Mouse (Mus musculus): ENCODE data around the gene Pole3.

Pole3 gene

GRCm38 (mm10) chr4:62524651-62525488, at the start of gene Pole3, which contains the start of gene 4933430I17Rik:
Gene Pole3, minus strand, starts transcription at chr4:62525068.
Gene 4933430I17Rik, plus strand, starts transcription at chr4:62525369.
- peak; percentile 99 for DNase-seq (ENCODE audit: low spot score)

GRCm38 (mm10) chr4:62570029-62570428, 45.2 kb upstream of the Pole3 start:
- DNase-seq (ENCODE audit: low spot score) = no peak

DNA sequence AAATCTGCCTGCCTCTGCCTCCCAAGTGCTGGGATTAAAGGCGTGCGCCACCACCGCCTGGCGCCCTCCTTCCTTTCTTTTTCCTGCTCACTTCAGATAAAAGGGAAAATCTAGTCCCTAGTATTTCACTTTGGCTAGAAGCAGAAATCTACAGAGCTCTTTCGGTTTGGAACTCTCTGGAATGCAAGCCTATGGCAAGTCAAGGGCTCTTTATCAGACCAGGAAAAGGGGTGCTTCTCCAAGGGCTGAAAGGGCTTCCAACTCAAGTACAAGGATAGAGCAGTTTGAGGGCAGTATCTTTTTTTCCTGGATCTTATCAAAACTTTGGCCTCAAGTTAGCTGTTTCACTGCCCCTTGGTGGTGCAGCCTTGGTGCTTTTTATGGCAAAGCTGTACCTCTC, 44.7 kb upstream of the Pole3 start:
- no peak for DNase-seq (ENCODE audit: low spot score)

GRCm38 (mm10) chr4:62568359-62568758, 43.5 kb upstream of the Pole3 start:
- DNase-seq (ENCODE audit: low spot score) = no peak

DNA sequence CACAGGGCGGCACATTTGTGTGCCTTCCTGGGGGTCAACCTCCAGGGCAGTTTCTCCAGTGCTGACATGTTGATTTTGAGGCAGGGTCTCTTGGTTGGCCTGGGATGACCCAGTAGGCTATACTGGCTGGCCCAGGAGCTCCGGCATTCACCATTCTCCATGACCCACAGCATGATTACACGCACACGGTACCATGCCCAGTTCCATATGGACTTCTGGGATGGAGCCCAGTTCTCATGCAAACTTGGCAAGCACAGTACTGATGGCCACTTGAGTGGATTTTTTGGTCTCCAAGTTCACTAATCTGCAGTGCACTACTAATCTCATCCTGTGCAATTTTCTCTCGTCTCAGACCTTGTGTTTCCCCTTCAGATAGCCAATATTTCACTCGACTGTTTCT, 42.8 kb upstream of the Pole3 start:
- no peak for DNase-seq (ENCODE audit: low spot score)

- DNase-seq (ENCODE audit: low spot score) = no peak
These were observed 41.7 kb upstream of the Pole3 start for GRCm38 (mm10) chr4:62566530-62566929.

GRCm38 (mm10) chr4:62562006-62562405, 37.1 kb upstream of the Pole3 start:
- no peak for DNase-seq (ENCODE audit: low spot score)

DNA sequence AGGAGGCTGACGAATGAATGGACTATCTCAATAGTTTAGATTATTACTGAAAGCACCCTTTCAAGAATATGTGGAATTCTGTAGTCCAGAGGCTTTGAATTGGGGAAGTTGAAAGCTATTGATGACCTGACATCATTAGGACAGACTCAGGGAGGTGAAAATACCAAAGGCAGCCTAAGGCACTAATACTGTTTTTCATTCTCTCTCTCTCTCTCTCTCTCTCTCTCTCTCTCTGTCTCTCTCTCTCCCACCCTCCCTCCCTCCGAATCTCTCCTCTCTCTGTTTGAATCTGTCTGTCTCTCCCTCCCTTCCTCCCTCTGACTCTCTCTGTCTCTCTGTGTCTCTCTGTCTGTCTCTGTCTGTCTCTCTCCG, 36.7 kb upstream of the Pole3 start:
- DNase-seq (ENCODE audit: low spot score) = no peak

- peak; percentile 75 for DNase-seq (ENCODE audit: low spot score)
These were observed 36.2 kb upstream of the Pole3 start for GRCm38 (mm10) chr4:62560963-62561629.

DNA sequence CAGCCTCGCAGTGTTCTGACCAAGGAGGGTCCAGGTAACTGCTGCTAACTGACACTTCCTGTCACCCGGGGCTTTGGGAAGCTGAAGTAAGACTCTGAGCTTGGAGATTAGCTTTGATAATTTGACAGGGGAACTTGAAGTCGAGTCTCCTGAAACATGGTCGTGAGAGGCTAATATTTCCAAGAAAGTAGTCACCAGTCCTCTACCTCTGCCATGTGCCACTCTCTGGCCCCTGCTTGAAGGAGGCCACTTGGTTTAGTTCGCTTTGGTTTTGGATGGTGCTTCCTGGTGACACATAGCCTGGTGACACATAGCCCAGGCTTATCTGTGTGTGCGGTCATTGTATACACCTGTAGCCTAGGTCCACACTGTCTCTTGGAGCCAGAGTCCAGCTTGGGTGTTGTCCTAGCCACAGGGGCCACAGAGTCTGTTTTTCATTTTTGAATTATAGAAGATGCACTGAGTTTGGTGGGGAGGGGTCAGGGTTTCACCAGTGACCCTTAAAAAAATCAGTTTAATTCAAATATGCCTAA, 35.0 kb upstream of the Pole3 start, which contains the start of gene Rgs3:
Rgs3 (plus strand) TSS at position 51 of the 533 bp plus-strand sequence.
- DNase-seq (ENCODE audit: low spot score) = no peak

DNA sequence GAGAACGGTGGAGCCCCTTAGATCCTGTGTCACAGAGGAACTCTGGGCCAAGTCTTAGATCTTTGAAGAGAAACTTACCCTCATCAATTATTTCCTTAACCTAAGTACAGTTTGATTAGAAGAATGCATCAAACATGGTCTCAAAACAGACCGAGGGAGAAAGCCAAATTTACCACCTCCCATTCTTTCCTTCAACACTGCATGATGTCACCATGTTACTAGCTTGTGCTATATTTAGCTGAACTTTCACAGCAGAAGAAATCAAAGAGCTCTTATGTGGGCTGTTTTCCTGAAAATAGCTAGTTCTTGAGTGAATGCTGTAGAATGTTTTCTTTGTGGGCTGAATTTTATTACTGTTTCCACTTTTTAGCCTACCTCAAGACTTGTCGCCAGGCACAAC, 32.6 kb upstream of the Pole3 start:
- no peak for DNase-seq (ENCODE audit: low spot score)

DNA sequence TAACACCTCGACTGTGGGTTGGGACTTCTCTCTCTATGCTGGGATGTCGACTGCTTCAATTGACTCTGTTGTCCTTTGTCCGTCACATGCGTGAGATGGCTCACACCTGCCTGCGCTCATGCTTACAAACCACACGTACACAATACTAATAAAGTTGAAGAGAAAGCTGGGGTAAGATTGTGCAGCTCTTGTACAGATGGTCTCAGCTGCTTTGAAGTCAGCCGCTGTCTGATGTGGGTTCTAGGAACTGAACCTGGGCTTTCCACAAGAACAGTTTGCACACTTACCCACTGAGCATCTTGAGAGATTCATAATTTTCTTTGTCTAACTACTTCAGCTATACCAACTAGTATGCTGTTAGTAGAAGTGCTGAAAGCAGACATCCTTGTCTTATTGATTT, 27.1 kb upstream of the Pole3 start:
- DNase-seq (ENCODE audit: low spot score) = no peak

DNA sequence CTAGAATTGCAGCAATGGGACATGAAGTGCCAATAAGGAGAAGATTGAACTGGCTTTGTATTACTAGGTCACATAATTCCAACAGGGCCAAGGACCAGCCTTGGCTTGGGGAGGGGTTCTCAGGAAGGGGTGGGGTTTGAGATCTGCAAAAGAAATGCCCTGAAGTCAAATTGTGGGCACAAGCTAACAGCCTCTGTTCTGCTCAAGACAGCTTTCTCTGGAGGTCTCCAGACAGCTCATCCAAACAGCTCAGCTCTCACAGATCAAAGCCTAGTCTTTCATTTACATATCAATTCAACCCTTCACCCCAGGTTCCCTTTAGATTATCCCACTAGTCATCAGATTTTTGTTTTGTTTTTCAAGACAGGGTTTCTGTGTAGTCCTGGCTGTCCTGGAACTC, 19.9 kb upstream of the Pole3 start:
- no peak for DNase-seq (ENCODE audit: low spot score)

- DNase-seq (ENCODE audit: low spot score) = no peak
These were observed 18.9 kb upstream of the Pole3 start for GRCm38 (mm10) chr4:62543782-62544181.

DNA sequence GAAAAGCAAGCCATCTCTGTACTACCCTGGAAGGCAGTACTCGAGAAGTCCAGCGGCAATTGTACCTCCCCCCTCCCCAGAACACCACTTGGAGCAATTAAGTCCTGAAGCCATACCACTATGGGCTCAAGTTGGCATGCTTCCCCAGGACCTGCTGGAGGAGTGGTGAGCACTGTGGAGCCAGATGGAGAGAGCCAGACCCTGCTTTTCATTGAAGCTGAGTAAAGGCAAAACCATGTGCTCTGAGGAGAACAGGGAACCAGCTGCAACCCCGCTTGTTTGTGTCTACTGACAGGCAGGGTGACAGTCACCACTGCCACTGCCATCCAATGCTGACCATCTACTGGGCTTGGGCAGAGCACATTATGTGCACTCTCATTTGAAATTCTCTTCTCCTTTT, 16.9 kb upstream of the Pole3 start:
- no peak for DNase-seq (ENCODE audit: low spot score)

GRCm38 (mm10) chr4:62533729-62534128, 8.9 kb upstream of the Pole3 start:
- no peak for DNase-seq (ENCODE audit: low spot score)

- no peak for DNase-seq (ENCODE audit: low spot score)
These were observed 2.8 kb upstream of the Pole3 start for GRCm38 (mm10) chr4:62527655-62528054.

GRCm38 (mm10) chr4:62526256-62526655, 1.4 kb upstream of the Pole3 start:
- DNase-seq (ENCODE audit: low spot score) = no peak

- no peak for DNase-seq (ENCODE audit: low spot score)
These were observed 582 bp upstream of the Pole3 start for GRCm38 (mm10) chr4:62525489-62525811.

- no peak for DNase-seq (ENCODE audit: low spot score)
These were observed 3.9 kb downstream of the Pole3 start for GRCm38 (mm10) chr4:62520892-62521400.

- peak; percentile 75 for DNase-seq (ENCODE audit: low spot score)
These were observed 5.0 kb downstream of the Pole3 start, which contains the start of gene Alad for GRCm38 (mm10) chr4:62519849-62520233. Gene Alad, minus strand, starts transcription at chr4:62519918.

GRCm38 (mm10) chr4:62519122-62519848, 5.6 kb downstream of the Pole3 start:
- no peak for DNase-seq (ENCODE audit: low spot score)

Data from ovary, postnatal 14 days (tissue).